In genomic region chr10:5194081-5194670, GRCm38 (mm10) we compare ENCODE assay signal across 8 mouse cellular contexts.
DNase-seq lines count a peak whose midpoint lies in the region; ATAC-seq and TF ChIP-seq lines count a peak whose summit lies in the region.

No protein-coding gene starts in this region.

- no peaks in the 10 kb centered on the region for H3K9me3 ChIP-seq in forebrain, embryonic 13.5 days (replicated peaks)
- H3K9me3 ChIP-seq in limb, embryonic 13.5 days, result no peaks in the 10 kb centered on the region
- no peaks in the 10 kb centered on the region for H3K9me3 ChIP-seq in neural tube, embryonic 15.5 days (replicated peaks)

- H3K36me3 ChIP-seq in C2C12 (ENCODE audit: control insufficient read depth, insufficient read depth), result peaks cover 15% of the 10 kb centered on the region
- H3K36me3 ChIP-seq in forebrain, embryonic 13.5 days (ENCODE audit: poor library complexity, severe bottlenecking), result no peaks in the 10 kb centered on the region
- H3K36me3 ChIP-seq in limb, embryonic 13.5 days, result peaks cover 5% of the 10 kb centered on the region; the same call in 1 of the 2 replicates
- H3K36me3 ChIP-seq in neural tube, embryonic 15.5 days, result no peaks in the 10 kb centered on the region; the same call in 1 of the 2 replicates

- peaks cover 3% of the 10 kb centered on the region for H3K79me3 ChIP-seq in C2C12 (ENCODE audit: low read depth)

- WGBS in forebrain, embryonic 13.5 days, result 2% methylated on average over 13 of the region's 13 CpGs
- 3% methylated on average over 13 of the region's 13 CpGs for WGBS in limb, embryonic 13.5 days
- WGBS in neural tube, embryonic 15.5 days, result 2% methylated on average over 13 of the region's 13 CpGs

- no peaks in the 10 kb centered on the region for H3K27me3 ChIP-seq in C2C12 (ENCODE audit: control insufficient read depth, insufficient read depth, insufficient read length)
- no peaks in the 10 kb centered on the region for H3K27me3 ChIP-seq in forebrain, embryonic 13.5 days
- no peaks in the 10 kb centered on the region for H3K27me3 ChIP-seq in limb, embryonic 13.5 days
- H3K27me3 ChIP-seq in neural tube, embryonic 15.5 days (replicated peaks), result no peaks in the 10 kb centered on the region

- peak overlapping the region; percentile 64 for H3K9ac ChIP-seq in forebrain, embryonic 13.5 days
- peak overlapping the region; percentile 66 for H3K9ac ChIP-seq in limb, embryonic 13.5 days
- H3K9ac ChIP-seq in neural tube, embryonic 15.5 days (replicated peaks), result peak overlapping the region; percentile 64

- ATAC-seq in forebrain, embryonic 13.5 days, result peak; percentile 85
- peak; percentile 62 for ATAC-seq in limb, embryonic 13.5 days (ENCODE audit: low FRiP score, low read depth)
- ATAC-seq in neural tube, embryonic 15.5 days (ENCODE audit: low FRiP score), result peak; percentile 85

- peak overlapping the region; percentile 40 for H3K4me3 ChIP-seq in C2C12 (ENCODE audit: insufficient read depth, poor library complexity, severe bottlenecking)
- peak overlapping the region; percentile 44 for H3K4me3 ChIP-seq in forebrain, embryonic 13.5 days
- peak overlapping the region; percentile 44 for H3K4me3 ChIP-seq in limb, embryonic 13.5 days
- H3K4me3 ChIP-seq in neural tube, embryonic 15.5 days (replicated peaks), result peak overlapping the region; percentile 54

- peak overlapping the region; percentile 63 for H3K27ac ChIP-seq in forebrain, embryonic 13.5 days
- peak overlapping the region; percentile 44 for H3K27ac ChIP-seq in limb, embryonic 13.5 days
- H3K27ac ChIP-seq in neural tube, embryonic 15.5 days (replicated peaks), result peak overlapping the region; percentile 92

- peak; percentile 74 for DNase-seq in embryo, embryonic 10 days (ENCODE audit: low spot score)
- no peak for DNase-seq in embryo, embryonic 9.5 days (ENCODE audit: extremely low spot score)
- no peak for DNase-seq in left cerebral cortex, postnatal 14 days (ENCODE audit: low spot score in 2 of 2)
- DNase-seq in adrenal gland, adult (ENCODE audit: inconsistent age in 2 of 2, low spot score in 1 of 2), result no peak

- no peak for TF ChIP-seq CTCF in C2C12 (IDR thresholded peaks at IDR 0.05; ENCODE audit: control insufficient read depth, insufficient read depth, insufficient read length)

- peak overlapping the region; percentile 88 for H3ac ChIP-seq in C2C12 (ENCODE audit: control insufficient read depth, insufficient read length, low read depth)

- peaks cover 6% of the 10 kb centered on the region; the same call in 1 of the 2 replicates for H3K4me1 ChIP-seq in forebrain, embryonic 13.5 days
- H3K4me1 ChIP-seq in limb, embryonic 13.5 days, result peaks cover 4% of the 10 kb centered on the region
- peaks cover 15% of the 10 kb centered on the region; the same call in 1 of the 2 replicates for H3K4me1 ChIP-seq in neural tube, embryonic 15.5 days

- H3K4me2 ChIP-seq in forebrain, embryonic 13.5 days, result peak overlapping the region; percentile 75
- H3K4me2 ChIP-seq in limb, embryonic 13.5 days (replicated peaks), result peak overlapping the region; percentile 72
- peak overlapping the region; percentile 76 for H3K4me2 ChIP-seq in neural tube, embryonic 15.5 days

- H3K79me2 ChIP-seq in C2C12 (ENCODE audit: control insufficient read depth, insufficient read depth), result peaks cover 16% of the 10 kb centered on the region

- intact Hi-C loops in left cerebral cortex, postnatal 14 days (cut with DNase I), result no loop called here

TF ChIP-seq in C2C12, 6 proteins besides CTCF, POLR2A, EP300 and RAD21:
- TF ChIP-seq MYOD1 (IDR thresholded peaks at IDR 0.05; ENCODE audit: control insufficient read depth, insufficient read length, low read depth), result no peak
- no peak for TF ChIP-seq MAX (IDR thresholded peaks at IDR 0.05)
- TF ChIP-seq USF1 (IDR thresholded peaks at IDR 0.05; ENCODE audit: low read depth), result no peak
TF ChIP-seq in C2C12: peak in this region for 0.
